Mouse (Mus musculus) natural killer cell, adult 2 months (primary cell): ENCODE data around the gene Anxa5.

Experiments used
- DNase-seq, 2 experiments: peaks; one replicate each; pipeline ENCODE4 v3.0.0; 2022; ENCODE audit warnings: low spot score in 2 of 2

Gene Anxa5

DNA sequence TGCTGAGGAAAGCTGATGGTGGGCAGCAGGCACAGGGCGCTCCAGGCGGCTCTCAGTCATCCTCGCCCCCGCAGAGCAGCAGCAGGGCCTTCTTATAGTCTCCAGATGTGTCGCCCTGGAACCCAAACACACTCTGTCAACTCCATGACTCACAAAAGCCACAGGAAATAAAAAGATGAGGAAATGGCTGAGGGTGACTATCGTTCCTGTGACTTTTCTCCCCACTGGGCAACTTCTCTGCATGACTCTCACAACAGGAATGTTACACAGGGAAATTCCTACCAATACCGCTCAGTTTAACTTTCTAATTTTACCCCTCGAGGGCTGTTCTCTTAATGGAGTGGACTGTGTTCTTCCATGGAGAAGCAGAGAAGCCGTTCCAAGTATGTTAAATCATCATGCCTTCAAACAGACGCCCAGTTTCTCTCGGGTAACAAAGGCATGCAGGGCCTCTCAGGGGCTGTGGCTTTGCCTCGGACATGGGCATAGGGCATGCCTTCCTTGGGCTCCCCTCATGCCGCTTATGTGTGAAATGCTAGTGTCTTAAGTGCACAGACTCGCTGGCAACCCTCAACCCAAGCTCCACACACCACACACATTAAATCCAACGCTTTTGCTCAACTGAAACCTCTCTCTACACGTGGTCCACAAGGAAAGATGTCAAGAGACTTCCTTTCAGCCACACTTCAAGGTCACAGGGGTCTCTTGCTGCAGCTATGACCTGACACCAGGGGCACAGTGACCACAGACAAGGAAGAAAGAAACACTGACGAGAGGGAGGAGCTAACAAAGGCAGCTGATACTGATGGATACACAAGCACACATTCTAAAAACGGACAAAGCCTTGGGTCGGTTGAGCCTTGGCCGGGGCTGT is 26.2 kb downstream of the Anxa5 start:
- DNase-seq = no peak

DNA sequence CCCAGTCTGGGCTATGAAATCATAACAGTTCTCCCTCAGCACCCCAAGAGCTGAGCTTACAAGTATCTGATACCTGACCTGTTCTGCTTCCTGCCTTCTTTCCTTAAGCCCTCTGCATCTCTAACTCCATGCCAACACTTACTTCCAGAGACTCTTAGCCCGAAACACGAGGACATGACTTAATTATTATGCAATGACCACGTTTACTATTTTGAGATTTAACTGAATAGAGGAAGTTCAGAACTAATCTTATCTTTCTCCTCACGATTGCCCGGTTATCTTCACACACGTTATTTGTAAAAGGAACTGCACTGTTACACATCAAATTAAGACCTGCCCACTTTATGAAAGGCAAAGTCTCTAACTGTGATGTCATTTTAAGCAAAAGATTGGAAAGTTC is 28.8 kb downstream of the Anxa5 start:
- DNase-seq = no peak

DNA sequence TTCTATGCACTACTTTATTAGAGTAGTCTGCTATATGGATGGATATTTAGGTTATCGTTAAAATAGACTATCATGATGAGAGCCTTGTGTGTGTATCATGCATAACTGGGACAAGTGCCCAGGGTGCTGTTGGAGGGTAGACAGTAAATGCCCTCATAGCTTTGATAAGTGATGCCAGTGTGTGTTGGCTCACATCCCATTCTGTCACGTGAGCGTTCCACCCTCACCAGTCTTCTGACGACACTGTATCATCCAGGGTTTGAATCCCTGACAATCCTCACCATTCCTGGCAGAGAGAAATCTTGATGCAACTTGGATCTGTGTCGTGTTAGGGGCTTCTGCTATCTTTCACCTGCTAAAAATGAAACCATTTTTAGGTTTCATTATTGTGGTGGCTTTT is 29.2 kb downstream of the Anxa5 start:
- DNase-seq = no peak

DNA sequence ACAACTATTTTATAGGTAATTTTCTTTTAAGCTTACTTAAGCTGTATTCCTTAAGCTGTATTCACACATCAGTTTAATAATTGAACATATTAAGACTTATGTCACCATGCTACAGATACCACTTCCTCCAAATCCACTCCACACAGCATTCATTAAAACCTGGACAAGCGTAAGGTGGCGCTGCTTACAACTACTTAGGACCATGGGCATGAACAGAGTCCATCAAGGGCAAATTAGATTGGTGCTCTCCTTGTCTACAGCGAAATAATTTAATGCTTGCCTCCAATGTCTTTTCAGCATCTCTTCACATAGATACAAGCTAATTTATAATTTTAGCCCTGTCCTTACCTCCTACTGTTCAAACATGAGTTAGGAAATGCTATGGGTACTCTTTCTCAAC is 29.7 kb downstream of the Anxa5 start:
- DNase-seq = no peak

DNA sequence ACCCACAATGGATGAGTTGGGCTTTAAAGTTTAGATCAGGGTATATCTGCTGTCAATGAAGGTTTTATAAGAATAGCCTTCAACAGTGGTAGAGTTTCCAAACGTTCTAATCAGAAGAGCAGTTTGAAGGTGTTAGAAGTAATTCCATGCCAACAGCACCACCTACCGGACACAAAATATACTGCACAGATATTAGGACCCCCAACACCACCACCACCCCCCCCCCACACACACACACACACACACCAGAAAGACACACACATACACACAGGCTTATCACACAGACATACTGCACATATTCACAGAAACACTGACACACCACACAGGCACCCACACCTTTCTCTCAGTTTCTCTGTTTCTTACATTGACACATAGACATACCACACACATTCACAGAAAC is 33.3 kb downstream of the Anxa5 start:
- peak in 1 of 2 experiments; percentile 21 for DNase-seq

DNA sequence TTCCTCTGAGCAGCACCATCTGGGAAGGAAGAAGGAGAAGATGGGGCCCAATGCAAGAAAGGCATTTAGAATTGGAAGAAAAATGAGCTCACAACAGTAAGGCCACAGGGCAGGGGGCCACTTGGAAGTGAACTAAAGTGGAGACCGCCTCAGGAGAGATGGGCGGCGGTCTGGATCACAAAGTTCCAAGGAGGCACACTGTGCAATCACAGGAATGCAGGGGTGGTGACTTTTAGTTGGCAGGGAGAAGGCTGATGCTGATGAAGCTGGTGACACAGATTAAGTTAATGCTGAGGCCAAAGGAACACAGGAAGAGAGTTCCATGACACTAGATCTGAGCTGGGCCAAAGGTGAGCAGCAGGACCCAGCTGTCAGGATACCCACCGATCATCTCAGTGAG is 35.4 kb downstream of the Anxa5 start:
- DNase-seq = no peak

DNA sequence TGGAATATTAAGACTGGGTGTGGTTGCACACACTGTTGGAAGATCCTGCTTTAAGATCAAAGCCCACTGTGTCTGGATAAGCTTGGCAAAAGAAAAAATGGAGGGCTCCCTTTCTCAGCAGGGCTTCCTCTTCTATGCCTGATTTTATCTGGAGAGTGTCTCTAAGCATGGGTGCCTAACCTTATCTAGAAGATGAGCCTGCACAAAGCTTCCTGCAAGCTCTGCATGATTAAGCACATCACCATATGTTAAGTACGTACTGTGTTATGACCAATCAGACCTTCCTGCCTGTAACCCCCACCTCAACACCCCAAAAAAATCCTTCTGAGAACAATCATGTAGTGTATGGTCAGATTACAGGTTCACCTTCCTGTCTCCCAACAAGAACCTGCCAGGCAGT is 45.3 kb downstream of the Anxa5 start:
- DNase-seq = no peak

DNA sequence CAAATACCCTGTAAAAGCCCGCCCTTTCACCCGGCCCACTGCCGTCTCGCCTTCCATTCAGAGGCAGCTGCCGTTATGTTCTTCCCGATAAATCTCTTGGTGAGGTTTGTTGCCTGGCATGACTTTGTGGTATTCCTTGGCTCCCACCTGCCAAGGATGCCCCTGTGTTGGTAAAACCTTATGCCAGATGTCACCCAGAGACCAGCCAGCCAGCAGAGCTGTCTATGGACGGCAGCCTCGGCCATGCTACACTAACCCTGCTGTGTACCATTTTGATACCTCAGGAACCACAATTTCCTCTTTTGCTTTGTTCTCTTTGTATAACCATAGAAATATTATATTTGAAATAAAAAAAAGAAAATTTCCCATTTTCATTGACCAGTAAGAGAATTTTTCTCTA is 48.3 kb downstream of the Anxa5 start:
- no peak for DNase-seq

DNA sequence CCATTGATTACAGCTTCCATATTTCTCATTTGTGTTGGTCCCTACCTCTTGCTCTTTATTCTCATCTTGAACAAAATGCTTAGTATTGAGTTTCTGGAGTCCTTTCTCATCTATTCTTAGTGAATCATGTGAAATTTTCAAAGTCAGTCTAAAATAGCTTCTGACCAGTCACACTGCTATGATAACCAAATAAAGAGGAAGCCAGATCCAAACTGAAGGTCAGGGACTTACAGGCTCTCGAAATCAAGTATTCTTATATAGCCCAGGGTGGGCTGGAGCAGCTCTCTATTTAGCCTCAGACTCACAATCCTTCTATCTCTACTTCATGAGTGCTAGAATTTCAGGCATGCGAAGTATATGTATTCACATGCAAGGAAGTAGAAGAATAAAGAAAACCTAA is 66.2 kb downstream of the Anxa5 start:
- DNase-seq = no peak

DNA sequence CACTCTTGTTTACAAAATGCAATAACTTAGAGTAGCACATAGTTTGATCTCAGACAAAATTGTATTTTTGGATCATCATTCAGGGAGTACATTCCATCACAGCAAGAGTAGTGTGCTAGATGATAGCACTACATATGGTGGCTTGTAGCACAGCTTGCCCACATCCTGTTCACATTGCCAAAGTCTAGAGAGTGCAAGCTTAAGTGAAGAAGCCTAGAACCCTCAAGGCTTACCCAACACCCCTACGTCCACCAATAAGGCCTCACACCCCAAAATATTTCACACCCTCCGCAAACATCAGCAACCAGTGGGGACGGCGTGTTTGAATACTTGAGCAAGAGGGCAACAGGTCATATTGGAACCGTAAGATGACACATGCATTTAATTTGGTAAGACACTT is 68.7 kb downstream of the Anxa5 start:
- DNase-seq = no peak

DNA sequence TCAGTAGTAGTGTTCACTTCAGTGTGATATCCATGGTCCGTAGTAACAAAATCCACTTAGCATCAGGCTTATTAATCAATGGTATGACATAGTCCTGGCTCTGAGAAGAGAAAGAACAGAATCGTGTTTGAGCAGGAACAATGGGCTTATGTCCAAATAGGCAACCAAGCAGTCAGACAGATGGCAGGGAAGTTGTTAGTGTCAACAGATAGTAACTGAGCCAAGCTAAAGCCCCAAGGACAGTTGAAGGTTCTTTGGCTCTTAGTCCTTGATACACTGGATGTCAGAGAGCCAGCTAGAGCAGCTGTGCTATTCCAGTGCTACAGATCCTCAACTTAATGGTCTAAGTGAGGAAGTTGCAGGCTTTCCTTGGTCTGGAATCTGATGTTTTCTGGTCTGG is 69.4 kb downstream of the Anxa5 start:
- DNase-seq = no peak

DNA sequence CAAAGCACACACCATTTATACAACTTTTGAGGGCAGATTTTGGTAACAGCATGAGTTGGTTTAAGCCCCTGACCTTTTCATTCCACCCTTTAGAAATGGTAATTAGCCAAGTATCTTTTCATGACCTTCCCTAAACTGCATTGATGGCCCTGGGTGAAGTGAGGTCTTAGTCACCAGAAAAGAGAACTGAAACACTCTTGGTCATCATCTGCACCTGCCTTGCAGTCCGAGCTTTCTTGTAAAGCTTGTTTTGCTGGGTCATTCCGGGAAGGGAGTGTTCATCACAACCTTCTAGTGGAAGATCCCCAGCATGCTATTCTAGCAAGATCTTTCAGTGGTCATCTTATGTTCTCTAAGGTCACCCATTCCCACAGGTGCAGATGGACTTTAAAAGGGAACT is 73.8 kb downstream of the Anxa5 start:
- no peak for DNase-seq

DNA sequence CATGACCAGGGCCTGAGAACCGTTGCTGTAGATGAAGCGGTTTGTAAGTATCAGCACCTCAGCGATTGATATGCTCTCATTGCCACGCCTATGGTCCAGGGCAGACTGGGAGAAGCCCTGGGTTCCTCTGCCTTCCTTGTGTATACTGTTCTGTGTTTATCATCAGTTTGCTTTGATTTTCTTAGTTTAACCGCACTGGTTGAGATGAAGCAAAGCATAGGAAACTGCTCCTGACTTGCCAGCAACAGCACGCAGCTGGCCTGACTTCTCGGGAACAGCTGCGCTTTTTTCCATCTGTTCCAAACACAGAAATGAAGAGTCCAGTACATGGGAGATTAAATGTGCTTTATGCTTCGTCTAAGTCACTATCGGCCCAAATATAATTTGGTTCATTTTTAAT is 75.0 kb downstream of the Anxa5 start:
- no peak for DNase-seq
